Mouse (Mus musculus) ovary, adult 18-20 months (tissue): ENCODE measurements around the gene Zfp990.
"Not testable (repeated sequence)": the region's sequence is repeated elsewhere in the genome, so short reads cannot be mapped to it uniquely, and the experiment has no call there.

Experiments used
- DNase-seq: peaks from one replicate; pipeline ENCODE4 v3.0.0; 2022; ENCODE audit warnings: low spot score, mixed read lengths

Gene Zfp990

DNA sequence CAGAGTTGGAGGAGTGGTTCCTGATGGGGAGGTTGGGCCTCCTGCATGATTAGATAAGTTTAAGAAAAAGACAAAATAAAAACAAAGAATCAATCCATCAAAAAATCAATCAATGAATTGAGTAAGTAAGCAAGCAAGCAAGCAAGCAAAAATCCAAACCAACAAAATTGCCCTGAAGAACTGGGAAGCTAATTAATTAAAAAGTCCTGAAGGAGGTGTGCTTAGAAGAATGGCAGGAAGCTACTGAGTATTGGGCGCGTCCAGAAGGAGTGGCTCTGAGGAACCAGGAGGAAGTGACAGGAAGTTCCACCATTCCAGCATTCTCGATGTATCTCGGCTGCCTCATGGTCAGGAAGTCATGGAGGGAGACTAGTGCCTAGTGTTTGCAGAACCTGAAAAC, at the start of gene Zfp990:
Zfp990 (plus strand) TSS at position 301 of the 400 bp plus-strand sequence.
- not testable (repeated sequence) for DNase-seq

DNA sequence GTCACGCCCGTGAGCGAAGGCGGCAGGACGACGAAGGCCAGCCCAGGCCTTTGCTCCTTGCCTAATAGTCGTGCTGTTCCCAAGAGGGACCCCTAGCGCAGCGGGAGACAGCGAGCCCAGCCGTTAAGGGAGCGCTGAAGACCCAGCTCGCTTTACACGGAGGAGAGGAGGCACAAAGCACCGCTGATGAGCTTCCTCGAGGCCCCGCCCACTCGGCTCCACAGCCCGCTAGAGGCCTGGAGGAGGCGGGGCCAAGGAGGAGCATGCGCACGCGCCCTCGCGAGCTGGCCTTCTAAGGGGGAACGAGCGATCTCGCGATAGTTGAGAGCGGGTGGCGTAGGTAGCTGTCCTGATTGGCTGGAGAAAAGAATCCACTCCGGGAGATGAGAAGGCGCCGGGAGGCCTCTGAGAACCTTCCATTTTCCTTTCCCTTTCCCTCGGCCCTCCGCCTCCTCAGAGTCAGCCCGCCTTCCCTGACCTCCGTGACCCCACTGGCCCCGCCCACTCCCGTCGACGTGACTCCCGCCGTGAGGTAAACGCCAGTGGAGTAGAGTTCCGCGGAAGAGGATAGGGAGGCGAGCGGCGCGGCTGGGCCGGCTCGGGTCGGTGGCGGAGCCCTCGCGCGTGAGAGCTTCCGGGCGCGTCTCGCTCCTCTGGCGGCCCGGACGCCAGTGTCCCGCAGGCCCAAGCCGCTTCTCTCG, 46.9 kb upstream of the Zfp990 start:
- not testable (repeated sequence) for DNase-seq

DNA sequence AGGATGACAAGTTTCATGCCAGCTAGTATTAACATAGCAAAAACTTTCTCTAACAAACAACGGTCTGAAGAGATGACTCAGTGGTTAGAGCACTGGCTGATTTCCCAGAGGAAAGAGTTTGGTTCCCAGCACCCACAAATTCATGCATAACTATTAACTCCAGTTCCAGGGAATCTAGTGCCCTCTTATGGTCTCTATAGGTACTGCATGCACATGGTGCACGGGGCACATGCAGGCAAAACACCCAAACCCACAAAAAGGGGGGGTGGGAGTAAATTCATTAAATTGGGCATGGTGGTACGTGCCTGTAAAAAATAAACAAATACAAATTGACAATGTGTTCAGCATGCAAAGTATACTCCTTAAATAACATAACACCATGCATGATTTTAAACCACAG, 32.4 kb upstream of the Zfp990 start:
- no peak for DNase-seq

DNA sequence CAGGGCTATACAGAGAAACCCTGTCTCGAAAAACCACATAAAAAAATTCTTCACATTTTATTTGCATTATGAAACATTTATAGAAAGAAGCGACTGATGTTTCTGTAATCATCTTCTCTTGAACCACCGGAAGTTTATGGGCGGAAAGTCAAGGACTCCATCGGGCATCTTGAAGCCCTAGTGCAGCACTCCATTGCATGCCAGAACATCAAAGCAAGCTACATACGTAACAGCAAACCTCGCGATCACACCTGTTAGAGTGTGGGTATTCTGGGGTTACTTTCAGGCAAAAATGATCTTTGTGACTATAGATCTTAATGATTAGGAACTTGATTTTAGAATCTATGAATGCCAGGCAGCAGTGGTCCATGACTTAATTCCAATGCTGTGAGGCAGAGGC, 29.9 kb upstream of the Zfp990 start:
- not testable (repeated sequence) for DNase-seq

DNA sequence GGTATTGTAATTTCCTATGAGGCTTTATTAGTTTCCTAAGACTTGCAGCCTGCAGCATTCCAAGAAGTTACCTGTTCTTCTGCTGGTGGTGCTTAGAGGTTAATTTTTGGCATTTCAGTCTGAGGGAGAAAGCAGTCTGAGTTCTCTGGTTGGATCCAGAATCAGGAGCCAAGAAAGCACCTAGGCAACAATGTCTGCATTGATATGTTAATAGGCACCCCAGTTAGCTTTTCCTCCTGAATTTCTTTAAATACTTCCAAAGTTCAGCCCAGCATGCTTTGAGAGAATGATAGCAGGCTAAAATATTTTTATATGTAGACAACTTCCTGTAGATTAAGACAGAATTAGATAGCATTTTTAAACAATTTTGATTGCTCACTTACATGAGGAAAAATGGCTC, 21.2 kb upstream of the Zfp990 start:
- no peak for DNase-seq

DNA sequence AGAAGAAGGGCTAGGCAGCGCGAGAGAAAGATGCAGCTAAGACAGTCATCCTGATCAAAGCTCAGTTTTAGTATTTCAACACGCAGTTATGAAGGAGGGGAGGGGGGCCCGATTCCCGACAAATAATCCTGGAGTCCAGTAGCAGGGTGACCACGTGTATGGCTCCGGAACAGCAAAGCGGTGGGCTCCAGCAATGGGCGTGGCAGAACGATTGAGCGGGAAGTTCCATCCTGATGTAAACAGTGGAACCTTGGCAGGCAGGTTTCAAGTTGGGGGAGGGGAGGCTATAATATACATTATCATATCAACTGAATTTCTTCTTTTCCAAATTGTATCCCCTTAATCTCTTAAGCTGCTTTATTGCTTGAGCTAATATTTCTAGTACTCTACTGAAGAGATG, 18.4 kb upstream of the Zfp990 start:
- DNase-seq: no peak

DNA sequence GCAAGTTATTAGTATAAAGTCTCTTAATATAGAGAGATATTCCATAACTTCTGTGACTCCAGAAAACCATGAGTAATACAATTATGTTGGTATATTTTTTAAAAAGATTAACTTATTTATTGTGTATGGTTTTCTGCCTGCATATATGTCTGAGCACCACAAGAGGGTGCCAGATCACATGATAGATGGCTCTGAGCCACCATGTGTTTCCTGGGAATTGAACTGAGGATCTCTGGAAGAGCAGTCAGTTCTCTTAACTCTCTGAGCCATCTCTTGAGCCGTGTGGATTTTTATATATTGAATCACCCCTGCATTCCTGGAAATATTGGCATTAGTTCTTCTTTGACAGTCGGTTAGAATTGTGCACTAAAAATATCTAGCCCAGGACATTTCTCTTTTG, 17.2 kb upstream of the Zfp990 start:
- not testable (repeated sequence) for DNase-seq

DNA sequence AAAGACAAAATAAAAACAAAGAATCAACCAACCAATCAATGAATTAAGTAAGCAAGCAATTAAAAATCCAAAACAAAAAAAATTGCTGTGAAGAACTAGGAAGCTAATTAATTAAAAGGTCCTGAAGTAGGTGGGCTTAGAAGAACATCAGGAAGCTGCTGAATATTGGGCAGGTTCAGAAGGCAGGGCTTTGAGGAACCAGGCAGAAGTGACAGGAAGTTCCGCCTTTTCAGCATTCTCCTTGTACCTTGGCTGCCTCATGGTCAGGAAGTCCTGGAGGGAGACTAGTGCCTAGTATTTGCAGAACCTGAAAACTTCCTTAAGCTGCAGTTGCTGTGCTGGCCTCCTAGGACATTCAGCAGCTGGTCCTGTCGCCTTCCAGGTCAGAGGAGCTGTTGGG, 4.1 kb downstream of the Zfp990 start:
- DNase-seq: not testable (repeated sequence)

DNA sequence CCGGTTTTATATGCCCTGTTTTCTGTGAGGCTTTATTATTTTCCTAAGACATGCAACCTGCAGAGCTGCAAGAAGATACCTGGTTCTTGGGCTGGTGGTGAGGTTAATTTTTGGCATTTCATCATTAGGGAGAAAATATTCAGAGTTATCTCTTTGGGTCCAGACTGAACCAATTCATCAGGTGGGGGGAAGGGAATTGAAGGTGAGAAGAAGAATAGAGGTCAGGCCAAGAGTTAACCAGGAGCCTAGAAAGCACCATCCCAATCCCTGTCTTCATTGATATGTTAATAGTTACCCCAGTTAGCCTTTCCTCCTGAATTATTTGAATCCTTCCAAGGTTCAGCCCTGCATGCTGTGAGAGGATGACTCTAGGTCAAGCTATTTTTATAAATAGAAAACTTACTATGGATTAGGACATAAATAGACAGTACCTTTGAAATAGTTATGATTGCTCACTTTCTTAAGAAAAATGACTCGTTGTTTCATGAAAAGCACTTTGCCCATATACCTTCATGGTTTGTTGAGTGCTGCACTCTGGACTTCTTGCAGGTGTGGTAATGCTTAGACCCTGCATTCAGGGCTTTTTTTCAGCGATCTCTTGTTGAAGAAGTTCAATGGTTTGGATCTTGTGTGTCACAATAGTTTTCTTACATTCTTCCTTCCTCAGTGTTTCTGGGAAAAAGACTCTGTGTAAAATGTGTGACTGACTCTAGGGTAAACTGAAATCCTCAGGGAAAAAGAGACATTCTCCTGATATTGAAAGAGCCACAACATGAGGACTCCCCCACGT, 5.4 kb downstream of the Zfp990 start:
- DNase-seq: not testable (repeated sequence)

DNA sequence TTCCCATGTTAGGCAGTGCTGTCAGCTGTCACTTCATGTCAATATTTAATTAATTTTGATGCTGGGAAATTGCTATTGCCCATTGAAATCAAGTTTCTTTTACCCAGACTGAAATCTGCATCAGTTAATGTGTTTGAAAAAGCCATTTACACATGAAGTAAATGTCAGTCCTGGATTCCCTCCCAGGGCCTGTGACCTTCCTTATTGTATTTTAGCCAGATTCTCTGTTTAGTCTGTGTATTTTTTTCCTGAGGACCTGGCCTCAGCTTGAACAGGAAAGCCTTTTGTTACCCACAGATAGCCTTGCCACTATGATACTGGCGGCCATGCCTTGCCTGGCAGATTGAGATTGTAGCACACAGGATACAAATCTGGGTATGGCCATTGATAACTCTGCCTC, 6.8 kb downstream of the Zfp990 start:
- DNase-seq: not testable (repeated sequence)

DNA sequence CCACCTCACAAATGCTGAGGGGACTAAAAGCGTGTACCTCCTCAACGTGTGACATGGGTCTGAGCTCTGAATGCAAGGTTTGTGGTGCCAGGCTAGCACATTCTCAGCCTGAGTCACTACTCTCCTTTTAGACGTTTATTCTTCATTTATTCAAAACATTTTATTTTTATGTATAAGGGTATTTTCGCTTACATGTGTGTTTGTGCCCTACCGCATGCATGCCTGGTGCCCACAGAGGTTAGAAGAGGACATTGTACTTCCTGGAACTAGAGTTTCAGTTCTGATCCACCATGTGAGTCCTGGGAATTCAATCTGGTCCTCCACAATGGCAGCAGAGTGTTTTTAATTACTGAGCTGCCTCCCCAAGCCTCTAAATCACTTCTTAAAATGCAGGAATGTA, 33.3 kb downstream of the Zfp990 start:
- not testable (repeated sequence) for DNase-seq

DNA sequence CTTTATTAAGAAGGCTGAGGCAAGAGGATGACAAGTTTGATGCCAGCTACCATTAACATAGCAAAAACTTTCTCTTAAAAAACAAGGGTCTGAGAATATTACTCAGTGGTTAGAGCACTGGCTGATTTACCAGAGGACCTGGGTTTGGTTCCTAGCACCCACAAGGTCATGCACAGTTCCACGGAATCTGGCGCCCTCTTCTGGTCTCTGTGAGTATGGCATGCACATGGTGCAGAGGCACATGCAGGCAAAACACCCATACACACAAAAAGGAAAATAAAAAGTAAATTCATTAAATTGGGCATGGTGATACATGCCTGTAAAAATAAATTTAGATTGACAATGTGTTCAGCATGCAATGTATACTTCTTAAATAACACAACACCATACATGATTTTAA, 34.5 kb downstream of the Zfp990 start:
- DNase-seq: not testable (repeated sequence)

DNA sequence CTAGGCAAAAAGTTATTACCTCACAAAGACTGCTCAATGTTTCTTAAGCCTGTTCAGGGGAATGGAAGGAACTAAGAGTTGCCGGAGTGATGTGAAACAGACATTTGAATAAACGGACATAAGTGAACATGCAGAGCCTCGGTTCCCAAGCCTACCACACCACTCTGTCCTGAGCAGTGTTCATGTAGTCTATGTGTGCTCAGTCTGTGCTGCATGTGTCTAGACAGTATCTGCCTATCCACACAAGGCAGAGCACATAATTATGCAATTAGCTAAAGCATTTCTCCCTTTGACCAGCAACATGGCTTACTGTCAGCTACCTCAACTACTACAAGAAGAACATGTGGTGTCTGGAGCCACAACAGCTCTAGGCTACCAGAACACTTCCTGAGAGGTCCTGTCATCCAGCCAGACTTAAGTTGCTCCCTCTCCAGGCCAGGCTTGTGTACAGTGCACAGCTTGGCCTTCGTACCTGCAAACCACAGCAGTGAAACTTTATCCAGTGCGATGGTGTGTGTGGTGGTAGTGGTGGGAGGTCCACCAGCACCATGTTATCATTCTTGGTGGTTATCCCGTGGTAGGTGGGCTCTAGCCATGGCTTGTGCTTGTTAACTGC, 35.3 kb downstream of the Zfp990 start:
- not testable (repeated sequence) for DNase-seq

DNA sequence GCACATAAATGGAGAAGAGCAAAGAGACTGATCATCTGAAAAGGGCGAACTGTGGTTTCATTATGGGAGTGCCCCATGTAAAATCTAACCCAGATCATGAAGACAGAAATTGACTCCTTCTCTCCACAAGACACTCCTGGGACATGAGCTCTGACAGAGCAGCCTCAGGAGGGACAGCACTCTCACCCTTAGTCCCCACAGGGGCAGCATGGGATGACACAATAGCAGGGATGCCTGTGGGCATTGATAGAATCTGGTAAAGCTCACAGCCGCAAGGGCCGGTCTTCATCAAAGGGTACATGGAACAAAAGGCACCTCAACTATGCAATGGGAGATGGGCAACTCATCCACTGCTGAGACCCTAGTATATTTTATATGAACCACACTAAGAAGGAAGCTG, 35.9 kb downstream of the Zfp990 start:
- DNase-seq: not testable (repeated sequence)

DNA sequence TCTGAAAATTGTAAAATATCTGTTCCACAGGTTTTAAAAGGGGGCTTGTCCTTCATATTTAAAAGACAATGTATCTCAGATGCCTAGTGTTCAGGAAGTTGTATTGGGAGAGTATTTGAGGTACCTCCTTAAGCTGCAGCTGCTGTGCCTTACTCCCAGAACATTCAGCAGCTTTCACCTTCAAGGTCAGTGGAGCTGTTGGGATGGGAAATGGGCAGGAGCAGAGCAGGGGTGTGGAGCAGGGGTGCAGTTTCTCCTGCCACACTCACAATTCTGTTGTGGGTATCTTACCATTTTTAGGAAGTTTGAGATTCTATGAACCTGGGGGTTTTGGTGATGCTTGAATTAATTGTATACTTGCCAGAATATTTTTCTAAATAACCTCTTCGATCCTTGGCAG, 46.1 kb downstream of the Zfp990 start:
- no peak for DNase-seq

DNA sequence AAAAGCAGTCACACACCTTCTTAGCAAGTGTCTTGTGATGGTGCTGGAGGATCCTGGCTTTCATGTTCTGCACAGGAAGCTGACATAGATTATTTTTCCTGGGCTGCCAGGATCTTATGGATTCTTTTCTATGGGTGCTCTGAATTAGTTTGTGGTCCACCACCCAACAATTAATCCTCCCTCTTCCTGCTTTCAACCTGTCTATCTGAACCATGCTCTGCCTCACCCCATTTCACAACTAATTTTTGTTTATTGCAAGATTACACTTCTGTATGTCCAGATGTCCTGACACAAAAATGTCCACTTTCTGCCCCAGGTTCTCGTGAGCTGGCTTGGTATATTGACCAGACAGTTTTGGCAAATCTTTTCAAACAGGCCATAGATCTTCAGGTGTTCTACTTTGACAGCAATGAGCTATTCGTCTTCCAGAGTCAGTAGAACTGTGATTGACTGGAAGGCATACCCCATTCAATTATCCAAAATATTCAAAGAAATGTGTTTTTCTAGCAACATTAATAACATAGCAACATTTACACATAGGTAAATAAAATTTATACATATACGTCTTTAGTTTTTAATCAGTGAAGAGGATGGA, 49.0 kb downstream of the Zfp990 start:
- no peak for DNase-seq

DNA sequence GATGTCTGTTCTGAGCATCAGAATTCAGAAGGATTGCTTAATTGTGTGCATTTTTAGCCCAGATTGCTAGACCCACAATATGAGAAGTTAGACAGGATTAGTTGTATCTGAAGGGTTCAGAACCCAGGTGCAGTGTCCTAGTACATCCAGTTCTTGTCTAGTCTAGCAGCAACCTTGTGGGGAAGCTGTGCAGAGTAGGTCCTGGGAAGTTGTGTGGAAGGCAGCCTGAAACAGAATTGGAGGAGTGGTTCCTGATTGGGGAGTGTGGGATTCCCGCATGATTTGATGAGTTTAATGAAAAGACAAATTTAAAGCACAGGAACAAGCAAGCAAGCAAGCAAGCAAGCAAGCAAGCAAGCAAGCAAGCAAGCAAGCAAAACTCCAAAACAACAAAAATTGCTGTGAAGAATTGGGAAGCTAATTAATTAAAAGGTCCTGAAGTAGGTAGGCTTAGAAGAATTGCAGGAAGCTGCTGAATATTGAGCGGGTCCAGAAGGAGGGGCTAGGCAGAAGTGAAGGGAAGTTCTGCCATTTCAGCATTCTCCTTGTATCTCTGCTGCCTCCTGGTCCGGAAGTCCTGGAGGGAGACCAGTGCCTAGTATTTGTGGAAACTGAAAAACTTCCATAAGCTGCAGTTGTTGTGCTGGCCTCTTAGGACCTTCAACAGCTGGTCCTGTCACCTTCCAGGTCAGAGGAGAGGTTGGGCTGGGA, 53.7 kb downstream of the Zfp990 start:
- DNase-seq: no peak

DNA sequence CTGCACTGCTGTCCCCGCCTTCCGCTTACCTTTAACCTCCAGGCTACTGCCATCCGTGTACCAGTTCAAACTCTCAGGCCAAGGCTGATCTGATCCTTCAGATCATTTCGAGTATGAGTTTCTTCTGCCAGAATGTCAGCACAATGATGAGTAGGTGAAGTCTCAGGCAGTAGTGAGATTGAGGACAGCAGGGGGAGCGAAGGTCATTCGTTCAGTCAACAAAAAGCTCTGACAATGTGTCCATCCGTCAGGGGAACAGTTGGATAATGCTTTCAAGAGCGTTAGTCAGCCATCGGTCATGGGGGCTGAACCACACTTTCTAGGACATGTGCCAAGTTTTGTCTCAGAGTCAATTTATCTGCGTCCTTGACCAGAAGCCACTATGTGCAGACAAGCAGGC, 59.9 kb downstream of the Zfp990 start:
- DNase-seq: not testable (repeated sequence)

DNA sequence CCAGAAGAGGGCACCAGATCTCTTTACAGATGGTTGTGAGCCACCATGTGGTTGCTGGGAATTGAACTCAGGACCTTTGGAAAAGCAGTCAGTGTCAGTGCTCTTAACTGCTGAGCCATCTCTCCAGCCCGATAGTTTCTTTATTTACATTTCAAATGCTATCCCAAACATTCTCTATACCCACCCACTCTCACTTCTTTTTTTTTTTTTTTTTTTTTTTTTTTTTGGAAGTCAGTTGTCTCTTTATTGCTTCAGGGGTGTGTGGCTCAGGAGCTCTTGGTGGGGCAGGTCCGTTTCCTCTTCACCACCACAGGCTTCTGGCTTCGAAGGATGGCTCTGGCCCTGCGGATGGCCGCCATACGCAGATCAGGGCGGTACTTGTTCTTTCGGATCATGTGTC, 66.1 kb downstream of the Zfp990 start:
- DNase-seq: not testable (repeated sequence)

DNA sequence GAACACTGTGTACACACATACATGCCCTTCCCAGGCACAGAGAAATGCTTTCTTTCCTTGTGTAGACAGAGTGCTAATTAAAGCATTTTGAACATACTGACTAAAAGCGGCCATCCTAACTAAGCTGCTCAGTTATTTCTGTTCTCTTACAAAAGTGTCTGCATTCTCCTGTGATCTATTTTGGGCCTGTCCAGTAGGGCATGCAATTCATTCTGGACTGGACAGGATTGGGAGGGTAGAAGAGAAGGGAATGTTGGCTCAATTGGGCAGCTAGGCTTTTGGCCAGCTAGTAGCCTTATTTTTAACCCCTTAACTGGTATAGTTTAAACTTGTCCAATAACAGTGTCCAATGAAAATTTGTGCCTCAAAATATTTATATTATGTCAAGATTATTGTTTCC, 69.8 kb downstream of the Zfp990 start:
- DNase-seq: not testable (repeated sequence)

DNA sequence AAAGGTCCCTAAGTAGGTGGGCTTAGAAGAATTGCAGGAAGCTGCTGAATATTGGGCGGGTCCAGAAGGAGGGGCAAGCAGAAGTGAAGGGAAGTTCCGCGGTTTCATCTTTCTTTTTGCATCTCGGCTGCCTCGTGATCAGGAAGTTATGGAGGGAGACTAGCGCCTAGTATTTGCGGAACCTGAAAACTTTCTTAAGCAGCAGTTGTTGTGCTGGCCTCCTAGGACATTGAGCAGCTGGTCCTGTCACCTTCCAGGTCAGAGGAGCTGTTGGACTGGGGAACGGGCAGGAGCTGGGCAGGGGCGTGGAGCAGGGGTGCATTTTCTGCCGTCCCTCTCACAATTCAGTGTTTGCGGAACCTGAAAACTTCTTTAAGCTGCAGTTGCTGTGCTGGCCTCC, 74.5 kb downstream of the Zfp990 start, which contains the start of gene Gm13212:
Gm13212 (plus strand) TSS at position 89 of the 400 bp plus-strand sequence.
- not testable (repeated sequence) for DNase-seq

DNA sequence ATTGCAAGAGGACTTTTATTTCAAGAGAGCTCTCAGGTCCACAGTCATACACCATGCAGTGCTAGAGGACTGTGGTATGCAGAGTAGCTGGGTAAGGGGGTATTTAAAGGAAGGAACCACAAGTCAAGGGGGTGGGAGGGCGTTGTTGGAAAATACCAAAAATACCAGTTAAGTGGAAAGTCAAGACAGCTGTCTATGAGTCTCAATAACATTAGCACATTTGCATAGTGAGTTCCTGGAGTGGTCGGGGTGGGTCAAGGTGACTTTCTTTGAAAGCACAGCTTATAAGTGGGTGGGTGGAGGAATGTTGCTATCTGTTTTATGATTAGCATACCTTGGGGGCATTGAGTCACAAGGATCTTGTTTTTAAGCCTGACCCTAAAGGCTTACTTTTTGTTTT, 75.5 kb downstream of the Zfp990 start:
- not testable (repeated sequence) for DNase-seq
